Mouse (Mus musculus): ENCODE measurements around the gene Ubb. TPM values are rescaled to one million over a fixed set of nuclear protein-coding genes. Genes with fewer than 3 reads are reported as not detected.

Gene Ubb
- polyA plus RNA-seq, 1 experiment from 2014 or later: 3,178 TPM

- Histone ChIP-seq H3K4me2 (replicated peaks; ENCODE audit: low read depth, low read length) (no peak overlapping the region), H3K27me3 (ENCODE audit: control insufficient read depth, insufficient read depth, low read length) (no peaks in the 10 kb centered on the region), H3K9me3 (ENCODE audit: control insufficient read depth, low read length) (no peaks in the 10 kb centered on the region), H3K4me3 (ENCODE audit: low read length) (no peak overlapping the region), H3K4me1 (ENCODE audit: control insufficient read depth, insufficient read depth, low read length) (no peaks in the 10 kb centered on the region), H3K36me3 (ENCODE audit: control insufficient read depth, insufficient read depth, low read length) (no peaks in the 10 kb centered on the region), H3K9ac (ENCODE audit: low read depth, low read length) (no peak overlapping the region), H3K27ac (ENCODE audit: low read depth, low read length) (no peak overlapping the region)
- no peak for ATAC-seq (ENCODE audit: low FRiP score, low TSS enrichment)
- WGBS: 75% methylated on average over 10 of the region's 10 CpGs
These were observed 38.4 kb downstream of the Ubb start for GRCm38 (mm10) chr11:62589391-62589790.

DNA sequence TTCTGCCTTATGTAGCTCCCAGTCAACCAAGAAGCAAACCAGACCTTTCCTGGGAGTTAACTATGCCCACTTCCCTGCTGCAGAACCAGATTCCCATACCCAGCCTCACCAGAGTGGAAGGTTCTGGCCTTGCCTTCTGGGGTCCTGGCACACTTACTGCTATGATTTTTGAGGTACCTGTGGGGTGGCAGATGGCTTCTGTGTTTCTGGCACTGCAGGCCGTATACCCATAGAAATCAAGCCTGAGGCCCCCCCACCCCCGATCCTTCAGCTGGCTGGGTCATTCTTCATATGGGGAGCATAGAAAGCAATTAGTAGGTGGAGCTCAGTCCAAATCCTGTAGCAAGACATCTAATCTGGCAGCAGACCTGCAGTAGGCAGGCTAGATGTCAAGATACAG lies 40.1 kb downstream of the Ubb start:
- Histone ChIP-seq H3K4me3 (ENCODE audit: low read length) (no peak overlapping the region), H3K4me2 (replicated peaks; ENCODE audit: low read depth, low read length) (no peak overlapping the region), H3K4me1 (ENCODE audit: control insufficient read depth, insufficient read depth, low read length) (no peaks in the 10 kb centered on the region), H3K9ac (ENCODE audit: low read depth, low read length) (no peak overlapping the region), H3K27me3 (ENCODE audit: control insufficient read depth, insufficient read depth, low read length) (no peaks in the 10 kb centered on the region), H3K27ac (ENCODE audit: low read depth, low read length) (no peak overlapping the region), H3K36me3 (ENCODE audit: control insufficient read depth, insufficient read depth, low read length) (no peaks in the 10 kb centered on the region), H3K9me3 (ENCODE audit: control insufficient read depth, low read length) (no peaks in the 10 kb centered on the region)
- ATAC-seq (ENCODE audit: low FRiP score, low TSS enrichment): no peak
- WGBS: 91% methylated on average over 2 of the region's 2 CpGs

GRCm38 (mm10) chr11:62591904-62592575 lies 41.1 kb downstream of the Ubb start:
- ATAC-seq (ENCODE audit: low FRiP score, low TSS enrichment): no peak
- no peaks in the 10 kb centered on the region for H3K27me3 ChIP-seq (ENCODE audit: control insufficient read depth, insufficient read depth, low read length)
- no peak overlapping the region for H3K4me3 ChIP-seq (ENCODE audit: low read length)
- H3K9me3 ChIP-seq (ENCODE audit: control insufficient read depth, low read length): no peaks in the 10 kb centered on the region
- H3K4me2 ChIP-seq (replicated peaks; ENCODE audit: low read depth, low read length): no peak overlapping the region
- H3K27ac ChIP-seq (ENCODE audit: low read depth, low read length): no peak overlapping the region
- H3K36me3 ChIP-seq (ENCODE audit: control insufficient read depth, insufficient read depth, low read length): no peaks in the 10 kb centered on the region
- no peaks in the 10 kb centered on the region for H3K4me1 ChIP-seq (ENCODE audit: control insufficient read depth, insufficient read depth, low read length)
- no peak overlapping the region for H3K9ac ChIP-seq (ENCODE audit: low read depth, low read length)
- 81% methylated on average over 8 of the region's 8 CpGs for WGBS

GRCm38 (mm10) chr11:62598571-62598970 lies 47.6 kb downstream of the Ubb start:
- no peaks in the 10 kb centered on the region for H3K27me3 ChIP-seq (ENCODE audit: control insufficient read depth, insufficient read depth, low read length)
- WGBS: 81% methylated on average over 4 of the region's 4 CpGs
- H3K9ac ChIP-seq (ENCODE audit: low read depth, low read length): no peak overlapping the region

GRCm38 (mm10) chr11:62601732-62602618 lies 51.0 kb downstream of the Ubb start:
- peaks cover 19% of the 10 kb centered on the region for H3K4me1 ChIP-seq (ENCODE audit: control insufficient read depth, insufficient read depth, low read length)
- peak overlapping the region; percentile 51 for H3K4me2 ChIP-seq (replicated peaks; ENCODE audit: low read depth, low read length)
- H3K36me3 ChIP-seq (ENCODE audit: control insufficient read depth, insufficient read depth, low read length): peaks cover 37% of the 10 kb centered on the region
- peak overlapping the region; percentile 92 for H3K9ac ChIP-seq (ENCODE audit: low read depth, low read length)
- no peaks in the 10 kb centered on the region for H3K9me3 ChIP-seq (ENCODE audit: control insufficient read depth, low read length)
- peak; percentile 2; the same call in 1 of the 2 replicates for ATAC-seq (ENCODE audit: low FRiP score, low TSS enrichment)
- no peaks in the 10 kb centered on the region for H3K27me3 ChIP-seq (ENCODE audit: control insufficient read depth, insufficient read depth, low read length)
- WGBS: 11% methylated on average over 17 of the region's 17 CpGs
- H3K4me3 ChIP-seq (ENCODE audit: low read length): peak overlapping the region; percentile 96
- H3K27ac ChIP-seq (ENCODE audit: low read depth, low read length): peak overlapping the region; percentile 85

More at GRCm38 (mm10) chr11:62598571-62598970, 47.6 kb downstream of the Ubb start:
- Histone ChIP-seq H3K36me3 (ENCODE audit: control insufficient read depth, insufficient read depth, low read length) (peaks cover 4% of the 10 kb centered on the region; the same call in 1 of the 2 replicates), H3K4me1 (ENCODE audit: control insufficient read depth, insufficient read depth, low read length) (no peaks in the 10 kb centered on the region), H3K27ac (ENCODE audit: low read depth, low read length) (no peak overlapping the region), H3K9me3 (ENCODE audit: control insufficient read depth, low read length) (no peaks in the 10 kb centered on the region), H3K4me3 (ENCODE audit: low read length) (no peak overlapping the region), H3K4me2 (replicated peaks; ENCODE audit: low read depth, low read length) (no peak overlapping the region)
- ATAC-seq (ENCODE audit: low FRiP score, low TSS enrichment): no peak

Other genes starting within 250 kb of the Ubb start
- 12.3 and 15.1 TPM in 2 replicates for gene Pigl, start 92.7 kb upstream of the Ubb start, polyA plus RNA-seq (2014; fragmentation: Nextera tagmentation; extraction: Ambion mirVana)
- 160 and 203 TPM in 2 replicates for gene Ncor1, start 92.6 kb upstream of the Ubb start, polyA plus RNA-seq (2014; fragmentation: Nextera tagmentation; extraction: Ambion mirVana)
- gene Cenpv, start 11.9 kb upstream of the Ubb start, polyA plus RNA-seq (2014; fragmentation: Nextera tagmentation; extraction: Ambion mirVana): 29.8 and 33.1 TPM in 2 replicates
- gene Trpv2, start 23.3 kb downstream of the Ubb start, polyA plus RNA-seq (2014; fragmentation: Nextera tagmentation; extraction: Ambion mirVana): 1.2 and 1.4 TPM in 2 replicates
- gene Lrrc75a, start 97.4 kb downstream of the Ubb start, polyA plus RNA-seq (2014; fragmentation: Nextera tagmentation; extraction: Ambion mirVana): 16.4 and 18.7 TPM in 2 replicates
- gene Mmgt2, start 97.5 kb downstream of the Ubb start, polyA plus RNA-seq (2014; fragmentation: Nextera tagmentation; extraction: Ambion mirVana): 63.4 and 63.8 TPM in 2 replicates
- gene Zfp287, start 180.7 kb downstream of the Ubb start, polyA plus RNA-seq (2014; fragmentation: Nextera tagmentation; extraction: Ambion mirVana): 5.9 and 10.1 TPM in 2 replicates
- not detected in 2 replicates for gene Gm10428, start 201.9 kb downstream of the Ubb start, polyA plus RNA-seq (2014; fragmentation: Nextera tagmentation; extraction: Ambion mirVana)
- gene Zfp286, start 238.3 kb downstream of the Ubb start, polyA plus RNA-seq (2014; fragmentation: Nextera tagmentation; extraction: Ambion mirVana): 19.6 and 19.7 TPM in 2 replicates